Mouse (Mus musculus) megakaryocyte, embryonic 14.5 days (primary cell): ENCODE measurements around the gene Tmem189.

Source experiments
- FLI1 ChIP-seq: IDR thresholded peaks from 2 replicates; pipeline ENCODE4 v1.6.1; 2012; ENCODE audit warnings: low read length, inconsistent platforms, mixed read lengths
- GATA1 ChIP-seq: IDR thresholded peaks from 3 replicates; pipeline ENCODE4 v1.6.1; 2012; ENCODE audit warnings: mixed read lengths, low read length, inconsistent platforms, borderline replicate concordance

- TF ChIP-seq GATA1, result no peak
- TF ChIP-seq FLI1, result no peak
Observed at GRCm38 (mm10) chr2:167717208-167717607, 27.6 kb upstream of the Tmem189 start.
